Mouse (Mus musculus): ENCODE results near the gene Map6. TPM values are rescaled to one million over a fixed set of nuclear protein-coding genes. Genes with fewer than 3 reads are reported as not detected.

The Map6 gene
- total RNA-seq, 2 experiments from 2014 or later = 15.7 to 19.9 TPM

GRCm38 (mm10) chr7:99386030-99386429 lies 118.8 kb downstream of the Map6 start:
- no peak for DNase-seq (ENCODE audit: low spot score in 2 of 2)

Other genes starting within 250 kb of the Map6 start
- 10 to 100 TPM; 32.5 to 43.8 TPM for gene Uvrag, start 126.3 kb upstream of the Map6 start, total RNA-seq (2021)
- 10 to 100 TPM; 34.5 to 55.3 TPM for gene Dgat2, start 84.7 kb upstream of the Map6 start, total RNA-seq (2021)
- 1 to 10 TPM in 1 of 2 experiments, under 1 TPM in 1; 0.34 to 4.1 TPM for gene Mogat2, start 28.8 kb upstream of the Map6 start, total RNA-seq (2021)
- gene Serpinh1, start 85.8 kb downstream of the Map6 start, total RNA-seq (2021) = 100 to 1,000 TPM; 366 to 430 TPM
- gene Gdpd5, start 114.0 kb downstream of the Map6 start, total RNA-seq (2021) = 10 to 100 TPM; 18.4 to 23.4 TPM
- gene Klhl35, start 198.6 kb downstream of the Map6 start, total RNA-seq (2021) = 1 to 10 TPM; 2.1 to 3.6 TPM
- gene Rps3, start 216.3 kb downstream of the Map6 start, total RNA-seq (2021) = 100 to 1,000 TPM; 720 TPM